Mouse (Mus musculus): ENCODE results near the gene E130308A19Rik. TPM values are rescaled to one million over a fixed set of nuclear protein-coding genes. Genes with fewer than 3 reads are reported as not detected.

The E130308A19Rik gene
- total RNA-seq, 2 experiments from 2014 or later, result 10.1 TPM

- DNase-seq (ENCODE audit: low spot score in 2 of 2), result no peak
These were observed 100.5 kb downstream of the E130308A19Rik start for GRCm38 (mm10) chr4:59726501-59726900.

- DNase-seq (ENCODE audit: low spot score in 2 of 2), result no peak
These were observed 101.3 kb downstream of the E130308A19Rik start for GRCm38 (mm10) chr4:59727187-59727877.

GRCm38 (mm10) chr4:59727878-59728261 is 101.9 kb downstream of the E130308A19Rik start:
- no peak for DNase-seq (ENCODE audit: low spot score in 2 of 2)

DNA sequence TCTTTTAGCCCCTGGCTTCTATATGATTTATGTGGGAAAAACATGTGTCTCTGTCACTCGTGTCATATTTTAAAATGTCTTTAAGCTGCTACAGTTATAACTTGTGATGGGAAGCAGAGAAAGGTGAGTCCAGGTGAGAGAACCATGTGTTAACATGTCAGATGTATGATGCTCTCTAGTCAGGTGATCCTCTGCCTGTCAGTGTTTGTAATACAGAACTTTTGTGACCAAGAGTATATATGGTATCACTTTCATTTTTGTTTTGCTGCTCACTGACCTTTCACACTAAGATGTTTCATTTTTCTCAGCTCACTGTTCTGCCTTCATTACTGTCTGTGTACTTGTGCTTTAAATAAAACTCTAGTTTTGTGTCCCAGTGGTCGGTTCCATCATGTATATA is 102.8 kb downstream of the E130308A19Rik start:
- DNase-seq (ENCODE audit: low spot score in 2 of 2), result no peak

DNA sequence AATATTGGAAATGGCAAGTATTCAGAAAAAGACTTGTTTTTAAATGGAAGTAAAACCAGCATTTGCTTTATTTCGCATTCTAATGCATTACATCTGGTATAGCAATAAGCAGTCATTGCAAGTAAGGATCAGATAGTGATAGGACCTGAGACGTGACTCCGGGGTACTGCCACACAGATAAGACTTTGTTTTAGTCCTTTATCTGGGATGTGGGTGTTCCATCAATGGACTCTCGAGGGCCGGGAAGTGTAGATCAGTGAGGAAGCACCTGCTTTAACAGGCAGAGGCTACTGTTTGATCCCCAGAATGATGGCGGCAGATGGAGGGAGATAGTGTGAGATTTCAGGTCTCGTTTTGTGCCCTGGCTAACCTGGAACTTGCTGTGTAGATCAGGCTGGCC is 105.5 kb downstream of the E130308A19Rik start:
- no peak for DNase-seq (ENCODE audit: low spot score in 2 of 2)

DNA sequence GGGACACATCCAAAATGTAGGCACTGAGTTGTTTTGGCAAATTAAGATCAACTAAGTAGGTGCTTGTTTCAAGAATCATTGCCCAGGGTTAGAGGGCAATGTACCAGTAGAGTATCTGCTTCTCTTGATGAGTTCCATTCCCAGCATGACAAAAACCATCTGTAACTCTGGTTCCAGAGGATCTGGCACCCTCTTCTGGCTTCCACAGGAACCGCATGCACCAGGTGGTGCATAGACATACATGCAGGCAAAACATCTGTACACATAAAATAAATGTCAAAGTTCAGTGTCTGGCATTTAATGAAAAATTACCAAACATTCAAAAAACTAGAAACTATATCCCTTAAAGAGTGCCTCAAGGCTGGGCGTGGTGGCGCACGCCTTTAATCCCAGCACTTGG is 113.3 kb downstream of the E130308A19Rik start:
- DNase-seq (ENCODE audit: low spot score in 2 of 2), result no peak

DNA sequence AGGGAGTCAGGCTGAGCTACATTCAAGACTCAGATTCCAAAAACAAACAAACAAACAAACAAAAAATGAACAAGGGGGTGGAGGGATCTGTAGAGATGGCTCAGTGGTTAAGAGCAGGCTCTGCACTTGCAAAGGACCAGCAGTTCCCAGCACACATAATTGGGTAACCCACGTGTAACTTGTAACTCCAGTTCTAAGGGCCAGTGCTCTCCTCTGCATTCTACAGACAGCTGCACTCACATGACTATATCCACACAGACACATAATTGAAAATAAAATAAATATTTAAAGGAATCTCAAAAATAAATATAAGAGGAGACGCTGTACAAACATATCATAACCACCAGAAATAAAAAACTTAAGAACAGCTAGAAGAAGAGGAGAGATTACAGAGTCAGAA is 113.9 kb downstream of the E130308A19Rik start:
- no peak for DNase-seq (ENCODE audit: low spot score in 2 of 2)

GRCm38 (mm10) chr4:59753491-59754140 is 127.6 kb downstream of the E130308A19Rik start:
- no peak for DNase-seq (ENCODE audit: low spot score in 2 of 2)

- peak; percentile 38 to 56 for DNase-seq (ENCODE audit: low spot score in 2 of 2)
These were observed 130.5 kb downstream of the E130308A19Rik start for GRCm38 (mm10) chr4:59756332-59757082.

GRCm38 (mm10) chr4:59757452-59758435 is 131.7 kb downstream of the E130308A19Rik start:
- no peak for DNase-seq (ENCODE audit: low spot score in 2 of 2)

DNA sequence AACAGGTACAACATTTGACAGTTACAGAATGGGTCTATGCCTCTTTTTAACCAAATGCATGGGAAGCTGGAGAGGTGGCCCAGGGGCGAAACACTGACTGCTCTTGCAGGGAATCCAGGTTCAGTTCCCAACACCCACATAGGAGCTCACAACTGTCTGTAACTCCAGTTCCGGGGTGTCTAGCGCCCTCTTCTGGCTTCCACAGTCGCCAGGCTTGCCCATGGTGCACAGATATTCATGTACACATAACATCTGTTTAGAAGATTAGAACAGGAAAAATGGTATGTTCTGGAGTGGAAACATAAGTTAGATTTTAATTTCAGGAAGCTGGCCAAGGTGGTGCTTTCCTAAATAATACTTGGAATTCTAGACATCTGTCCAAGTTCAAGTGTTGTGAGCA is 134.0 kb downstream of the E130308A19Rik start:
- no peak for DNase-seq (ENCODE audit: low spot score in 2 of 2)

DNA sequence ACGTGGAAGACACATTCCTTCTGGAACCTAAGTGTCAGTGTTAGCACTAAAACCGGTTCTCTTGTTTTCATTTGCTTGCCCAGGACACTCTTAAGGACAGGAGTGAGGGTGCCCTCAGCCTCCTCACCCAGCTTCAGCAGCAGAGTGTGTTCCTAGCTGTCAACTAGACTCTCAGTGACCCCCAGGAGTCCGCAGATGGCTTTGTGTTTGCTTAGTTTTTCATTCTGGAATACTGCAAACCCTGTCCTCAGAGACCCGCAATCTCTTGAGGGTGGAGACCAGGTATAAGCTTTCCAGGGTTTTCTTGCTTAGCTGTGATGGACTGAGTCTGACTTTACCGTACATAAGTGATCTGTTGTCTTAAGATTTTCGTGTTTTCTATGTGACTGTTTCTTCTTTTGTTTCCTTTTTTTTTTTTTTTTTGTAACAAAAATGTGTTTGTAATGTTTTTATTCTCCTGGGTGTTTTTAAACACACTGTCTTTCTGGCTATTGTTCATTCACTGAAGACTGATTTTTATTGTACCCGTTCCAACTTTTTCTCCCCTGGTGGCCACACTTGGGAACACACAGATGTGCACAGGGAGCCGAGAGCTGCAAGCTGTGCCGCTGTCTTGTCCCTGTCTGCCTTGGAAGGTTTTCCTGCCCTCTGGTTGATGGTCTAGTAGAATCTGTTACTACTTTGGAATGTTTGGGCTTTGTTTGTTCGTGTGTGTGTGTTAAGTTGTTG is 134.8 kb downstream of the E130308A19Rik start:
- DNase-seq (ENCODE audit: low spot score in 2 of 2), result peak; percentile 47 to 48

DNA sequence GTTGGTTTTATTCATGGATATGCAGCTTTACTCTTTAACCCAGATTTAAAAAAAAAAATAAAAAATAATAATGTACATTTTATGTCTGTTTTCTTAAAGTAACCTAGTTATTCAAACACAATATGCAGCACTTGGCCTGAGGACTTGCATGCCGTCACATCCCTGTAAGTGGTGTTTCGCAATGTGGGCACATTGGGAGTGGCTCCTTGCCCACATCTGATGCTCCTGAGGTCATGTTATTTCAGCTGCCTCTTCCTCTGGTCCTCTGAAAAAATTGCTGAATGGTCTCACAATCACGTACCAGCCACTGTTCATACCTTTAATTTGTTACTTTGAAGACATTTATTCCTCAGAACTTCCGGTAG is 135.3 kb downstream of the E130308A19Rik start:
- DNase-seq (ENCODE audit: low spot score in 2 of 2), result no peak

GRCm38 (mm10) chr4:59764950-59765349 is 138.9 kb downstream of the E130308A19Rik start:
- DNase-seq (ENCODE audit: low spot score in 2 of 2), result no peak

GRCm38 (mm10) chr4:59765385-59766005 is 139.5 kb downstream of the E130308A19Rik start:
- no peak for DNase-seq (ENCODE audit: low spot score in 2 of 2)

GRCm38 (mm10) chr4:59767717-59768116 is 141.7 kb downstream of the E130308A19Rik start:
- DNase-seq (ENCODE audit: low spot score in 2 of 2), result no peak

DNA sequence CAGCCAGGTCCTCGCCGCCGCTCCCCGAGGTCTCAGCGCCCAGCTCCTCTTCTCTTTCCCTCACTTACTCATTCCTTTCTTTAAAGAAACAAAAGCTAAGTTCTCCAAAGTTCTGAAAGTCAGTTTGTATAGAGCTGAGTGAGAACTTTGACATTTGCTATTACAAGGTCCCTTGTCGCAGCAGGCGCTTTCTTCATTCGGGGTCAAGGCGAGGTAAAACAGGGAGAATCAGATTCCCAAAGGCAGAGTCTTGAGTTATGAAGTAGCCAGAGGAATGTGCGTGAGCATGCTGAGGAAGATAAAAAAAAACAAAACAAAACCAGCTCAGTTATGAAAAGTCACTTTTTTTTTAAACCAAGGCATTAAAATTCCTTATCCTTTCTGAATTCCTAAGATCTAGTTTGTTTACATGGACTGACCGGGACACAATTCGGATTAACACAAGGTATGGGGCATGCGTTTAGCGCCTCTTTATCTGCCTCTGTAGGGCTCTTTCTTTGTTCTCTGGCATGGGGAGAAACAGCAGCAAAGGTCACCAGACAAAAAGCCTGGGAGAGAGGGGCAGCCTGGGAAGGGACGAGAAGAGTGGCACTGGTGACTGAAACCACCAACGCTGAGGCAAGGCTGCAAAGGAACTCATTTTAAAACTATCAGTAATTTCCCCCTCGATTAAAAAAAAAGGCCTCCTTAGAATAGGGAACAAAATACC is 146.3 kb downstream of the E130308A19Rik start:
- no peak for DNase-seq (ENCODE audit: low spot score in 2 of 2)

DNA sequence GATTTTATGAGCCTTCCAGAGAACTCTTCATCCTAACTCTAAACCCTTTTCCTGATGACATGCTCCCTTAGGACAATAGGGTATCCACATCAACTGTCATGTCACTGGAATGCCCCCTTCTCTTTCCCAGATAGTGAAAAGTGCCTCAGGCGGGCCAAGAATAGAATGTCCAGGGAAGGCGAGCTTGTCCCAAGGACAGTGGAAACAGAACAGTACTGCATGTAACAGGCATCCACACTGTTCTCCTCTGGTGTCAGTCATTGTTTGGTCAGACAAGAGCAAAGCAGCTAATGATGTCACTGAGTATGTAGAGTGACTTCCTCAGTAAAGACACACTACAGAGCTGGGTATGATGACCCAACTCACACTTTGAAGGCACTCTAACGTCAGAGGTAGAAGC is 151.8 kb downstream of the E130308A19Rik start:
- DNase-seq (ENCODE audit: low spot score in 2 of 2), result no peak

GRCm38 (mm10) chr4:59780568-59780967 is 154.6 kb downstream of the E130308A19Rik start:
- DNase-seq (ENCODE audit: low spot score in 2 of 2), result no peak

All from layer of hippocampus, postnatal 10 days (tissue).